Mouse (Mus musculus): ENCODE results near the gene Cd28.
"Not testable (repeated sequence)": the region's sequence is repeated elsewhere in the genome, so short reads cannot be mapped to it uniquely, and the experiment has no call there.

Cd28 gene

DNA sequence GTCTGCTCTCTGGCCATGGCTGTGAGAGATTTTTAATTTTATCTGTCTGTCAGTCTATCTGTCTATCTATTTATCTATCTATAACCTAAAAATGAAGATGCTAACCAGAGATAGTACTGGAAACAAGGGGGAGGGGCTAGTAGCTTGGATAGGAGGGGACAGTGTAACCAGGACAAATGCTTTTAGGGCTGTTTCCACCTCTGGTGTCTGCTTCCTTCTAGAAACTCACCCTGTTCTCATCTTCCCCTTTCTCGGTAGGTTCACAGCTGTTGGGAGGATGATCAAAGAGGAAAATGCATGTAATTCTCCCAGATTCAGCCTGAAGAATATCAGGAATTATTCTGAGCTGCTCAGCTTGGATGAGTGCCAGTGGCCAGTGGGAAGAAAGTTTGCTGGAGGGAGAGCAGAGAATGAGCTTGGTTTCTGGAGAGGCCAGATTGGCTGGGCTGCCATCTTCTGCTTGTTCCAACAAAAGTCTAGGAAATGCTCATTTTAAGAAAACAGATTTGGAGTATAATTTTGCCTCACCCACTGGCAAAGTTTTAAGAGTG lies 83.3 kb downstream of the Cd28 start:
- DNase-seq (ENCODE audit: low spot score): no peak

DNA sequence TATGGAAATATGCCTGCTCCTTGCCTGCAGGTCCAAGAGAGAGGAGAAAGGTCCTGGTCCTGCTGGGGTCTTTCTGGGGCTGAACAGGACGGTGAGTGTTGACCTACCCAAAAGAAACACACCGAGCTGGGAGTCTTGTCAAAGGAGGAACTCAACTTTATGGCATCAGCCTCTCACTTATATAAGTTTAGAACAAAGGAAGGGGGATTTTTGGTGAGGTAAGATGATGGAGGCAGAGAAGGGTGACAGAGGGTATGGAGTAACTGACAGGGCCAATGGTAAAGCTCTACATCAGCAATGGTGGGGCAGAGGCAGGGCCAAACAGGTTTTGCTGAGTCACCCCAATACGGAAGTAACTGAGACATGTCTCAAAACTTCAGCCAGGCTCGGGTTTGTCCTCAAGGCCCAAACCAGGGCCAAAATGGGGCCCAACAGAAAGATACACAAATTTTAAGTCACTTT lies 84.6 kb downstream of the Cd28 start:
- DNase-seq (ENCODE audit: low spot score): no peak

GRCm38 (mm10) chr1:60803128-60803824 lies 86.7 kb downstream of the Cd28 start:
- no peak for DNase-seq (ENCODE audit: low spot score)

DNA sequence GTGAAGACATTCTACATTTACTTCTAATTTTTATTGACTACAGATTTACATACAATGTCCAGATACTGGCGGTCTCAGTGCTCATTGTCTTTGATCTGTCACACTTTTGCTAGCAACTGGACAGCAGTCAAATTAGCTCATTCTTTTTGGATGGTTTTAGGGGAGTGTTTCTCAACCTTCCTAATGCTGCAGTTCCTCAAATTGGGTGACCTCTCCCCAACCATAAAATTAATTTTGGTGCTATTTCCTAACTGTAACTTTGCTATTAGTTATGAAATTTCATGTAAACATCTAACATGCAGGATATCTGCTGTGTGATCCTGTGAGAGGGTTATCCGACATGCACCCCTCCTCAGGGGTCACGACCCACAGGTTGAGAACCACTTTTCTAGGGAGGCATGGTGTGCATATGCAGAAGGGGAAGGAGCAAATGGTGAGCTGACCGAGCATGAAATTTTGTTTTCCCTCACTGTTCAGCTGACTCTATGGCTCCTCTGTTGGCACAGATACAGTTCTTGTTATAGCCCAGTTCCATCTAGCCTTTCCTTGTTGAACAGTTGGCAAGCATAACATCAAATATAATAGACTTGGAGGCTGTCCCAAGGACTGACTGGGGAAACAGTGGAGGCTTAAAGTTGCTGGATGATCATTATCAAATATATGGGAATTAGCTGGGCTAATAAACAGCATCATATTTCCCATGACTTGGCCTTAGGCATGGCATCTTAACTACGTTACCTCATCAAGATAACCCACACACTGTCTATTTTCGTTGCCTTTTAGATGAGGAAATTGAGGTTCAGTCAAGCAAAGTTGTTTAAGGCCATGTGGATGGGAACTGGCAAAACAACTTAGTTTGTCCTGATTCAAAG lies 87.5 kb downstream of the Cd28 start:
- no peak for DNase-seq (ENCODE audit: low spot score)

- no peak for DNase-seq (ENCODE audit: low spot score)
Measured at GRCm38 (mm10) chr1:60805178-60805577, 88.6 kb downstream of the Cd28 start.

DNA sequence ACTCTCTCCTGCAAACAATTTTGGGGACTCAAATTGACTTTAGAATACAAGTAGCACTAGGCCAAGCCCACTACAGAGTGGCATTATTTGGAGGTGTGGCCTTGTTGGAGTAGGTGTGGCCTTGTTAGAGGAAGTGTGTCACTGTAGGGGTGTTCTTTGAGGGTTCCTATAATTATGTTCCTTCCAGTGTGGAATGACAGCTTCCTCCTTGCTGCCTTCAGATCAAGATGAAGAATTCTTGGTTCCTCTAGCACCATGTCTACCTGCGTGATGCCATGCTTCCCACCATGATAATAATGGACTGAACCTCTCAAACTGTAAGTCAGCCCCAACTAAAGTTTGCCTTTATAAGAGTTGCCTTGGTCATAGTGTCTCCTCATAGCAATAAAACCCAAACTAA lies 91.1 kb downstream of the Cd28 start:
- DNase-seq (ENCODE audit: low spot score): no peak

DNA sequence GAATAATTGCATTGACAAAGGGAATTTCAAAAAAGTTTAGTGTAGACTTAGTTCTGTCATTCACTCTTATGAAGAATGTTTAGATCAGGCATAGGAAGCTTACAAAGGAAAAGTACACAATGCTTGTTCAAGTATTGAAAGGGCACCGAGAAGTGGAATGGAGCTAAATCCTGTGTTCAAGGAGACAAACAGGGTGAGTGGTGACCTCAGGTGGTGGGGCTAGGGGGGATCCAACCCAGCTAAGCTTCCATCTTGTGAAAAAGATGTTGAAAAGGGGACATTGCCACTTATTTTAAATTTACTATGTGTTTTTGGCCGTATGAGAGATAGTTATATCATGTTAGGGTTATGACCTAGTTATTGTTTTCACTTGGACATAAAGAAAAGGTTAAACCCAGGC lies 91.9 kb downstream of the Cd28 start:
- DNase-seq (ENCODE audit: low spot score): no peak

DNA sequence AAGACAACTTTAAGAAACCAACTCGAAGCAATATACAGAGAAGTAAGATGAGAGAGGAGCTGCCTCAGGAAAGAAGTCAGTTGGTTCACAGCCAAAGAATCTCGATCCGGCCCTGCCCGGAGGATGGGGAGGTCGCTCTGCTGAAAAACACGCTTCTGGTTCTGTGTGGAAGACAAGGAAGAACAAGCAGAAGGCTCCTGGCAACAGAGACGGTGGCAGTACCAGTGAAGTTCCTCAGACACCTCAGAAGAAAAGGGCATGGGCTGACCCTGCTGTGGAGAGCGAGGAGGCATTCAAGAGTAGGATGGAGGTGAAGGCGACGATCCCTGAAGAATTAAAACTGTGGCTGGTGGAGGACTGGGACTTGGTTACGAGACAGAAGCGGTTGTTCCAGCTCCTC lies 92.6 kb downstream of the Cd28 start:
- DNase-seq (ENCODE audit: low spot score): no peak

- no peak for DNase-seq (ENCODE audit: low spot score)
Measured at GRCm38 (mm10) chr1:60810821-60811220, 94.2 kb downstream of the Cd28 start.

DNA sequence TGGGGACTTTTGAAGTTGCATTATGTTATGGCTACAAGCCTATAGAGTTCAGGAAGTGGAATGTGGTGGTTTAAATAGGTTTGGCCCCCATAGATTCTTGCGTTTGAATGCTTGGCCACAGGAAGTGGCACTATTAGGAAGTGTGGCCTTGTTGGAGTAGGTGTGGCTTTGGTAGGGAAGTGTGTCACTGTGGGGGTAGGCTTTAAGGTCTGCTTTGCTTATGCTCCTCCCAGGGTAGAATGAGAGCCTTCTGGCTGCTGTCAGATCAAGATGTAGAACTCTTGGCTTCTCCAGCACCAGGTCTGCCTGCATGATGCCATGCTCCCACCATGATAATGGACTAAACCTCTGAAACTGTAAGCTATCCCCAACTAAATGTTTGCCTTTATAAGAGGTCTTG lies 95.4 kb downstream of the Cd28 start:
- DNase-seq (ENCODE audit: low spot score): no peak

DNA sequence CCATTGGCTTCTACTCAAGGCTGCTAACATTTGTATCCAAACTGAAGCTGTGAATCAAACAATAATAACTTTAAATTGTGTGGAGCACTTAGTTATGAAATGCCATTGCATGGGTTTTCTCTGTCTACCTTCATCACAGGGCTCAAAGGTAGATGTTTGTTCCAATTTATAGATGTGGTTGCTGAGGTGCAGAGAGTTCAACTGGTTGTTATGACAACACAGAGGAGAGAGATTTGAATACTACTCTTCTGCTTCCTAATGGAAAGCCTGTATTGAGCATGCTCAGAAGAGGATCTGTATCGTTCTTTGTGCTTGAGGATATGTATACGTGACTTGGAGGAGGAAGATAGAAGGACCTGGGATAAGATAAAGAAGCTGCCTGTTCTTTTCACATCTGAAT lies 96.8 kb downstream of the Cd28 start:
- DNase-seq (ENCODE audit: low spot score): peak; percentile 22

GRCm38 (mm10) chr1:60815912-60816311 lies 99.3 kb downstream of the Cd28 start:
- no peak for DNase-seq (ENCODE audit: low spot score)

GRCm38 (mm10) chr1:60818491-60818890 lies 101.9 kb downstream of the Cd28 start:
- not testable (repeated sequence) for DNase-seq (ENCODE audit: low spot score)

- DNase-seq (ENCODE audit: low spot score): no peak
Measured at GRCm38 (mm10) chr1:60819993-60820392, 103.4 kb downstream of the Cd28 start.

DNA sequence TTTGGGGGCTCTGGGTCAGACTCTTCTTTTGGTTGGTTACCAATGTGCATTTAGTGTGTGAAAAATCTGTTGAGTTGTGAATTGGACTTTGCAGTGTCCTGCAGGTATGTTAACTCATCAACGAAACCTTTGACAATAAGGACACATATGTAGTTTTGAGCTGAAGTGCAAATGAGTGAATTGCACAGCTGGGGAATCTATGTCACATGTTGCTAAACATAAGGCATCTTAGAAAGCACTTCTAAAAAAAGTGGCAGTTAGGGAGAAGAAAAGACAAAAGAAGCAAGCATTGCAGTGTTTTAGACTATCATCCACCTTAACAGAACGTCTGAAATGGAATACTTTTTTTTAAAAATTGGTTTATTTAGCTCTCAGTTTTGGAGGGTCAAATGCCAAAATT lies 104.4 kb downstream of the Cd28 start:
- no peak for DNase-seq (ENCODE audit: low spot score)

DNA sequence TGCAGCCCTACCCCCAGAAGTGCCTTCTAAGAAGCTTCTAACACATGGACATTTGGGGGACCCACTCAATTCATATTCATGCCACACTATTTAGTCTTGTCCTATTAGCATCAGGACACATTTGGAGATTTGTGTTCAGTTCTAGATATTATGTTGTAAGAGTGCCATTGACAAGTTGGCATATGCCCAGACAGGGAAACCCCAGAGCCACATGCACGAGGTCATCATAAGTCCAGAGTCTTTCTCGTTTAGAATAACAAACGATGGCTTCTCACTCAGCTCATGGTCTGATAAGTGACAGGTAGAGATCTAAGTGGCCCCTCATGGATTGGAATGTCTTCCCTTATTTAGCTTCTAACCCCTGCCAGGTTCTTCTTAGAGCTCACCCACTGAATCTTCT lies 105.0 kb downstream of the Cd28 start:
- no peak for DNase-seq (ENCODE audit: low spot score)
